Mouse (Mus musculus) hindbrain, postnatal 0 days (tissue): ENCODE results near the gene D930048N14Rik. TPM values are rescaled to one million over a fixed set of nuclear protein-coding genes. Genes with fewer than 3 reads are reported as not detected.

Experiments
- ATAC-seq: fragments of 200-750 bp; cut with Nextera tagmentation; 2 replicates; pipeline ENCODE4 v1.8.0; 2017; ENCODE audit warnings: mild to moderate bottlenecking, moderate TSS enrichment, moderate library complexity
- DNase-seq: peaks from one replicate; pipeline ENCODE4 v3.0.0-alpha.2; 2015; ENCODE audit warnings: low spot score
- H3K27ac ChIP-seq: fragments of 300-500 bp; sonication (generic); 2 replicates; pipeline ENCODE4 v1.5.1; 2014; ENCODE audit warnings: mild to moderate bottlenecking
- H3K27me3 ChIP-seq: fragments of 300-500 bp; sonication (generic); 2 replicates; pipeline ENCODE4 v1.6.1; 2014; ENCODE audit warnings: low read length, mixed read lengths; ENCODE audit not compliant: insufficient read depth
- H3K36me3 ChIP-seq: fragments of 300-500 bp; sonication (generic); 2 replicates; pipeline ENCODE4 v1.6.1; 2014; ENCODE audit warnings: low read length, mixed read lengths; ENCODE audit not compliant: insufficient read depth
- H3K4me1 ChIP-seq: fragments of 300-500 bp; sonication (generic); 2 replicates; pipeline ENCODE4 v1.6.1; 2014; ENCODE audit warnings: antibody characterized with exemption, low read length, mixed read lengths; ENCODE audit not compliant: insufficient read depth
- H3K4me2 ChIP-seq: fragments of 300-500 bp; sonication (generic); 2 replicates; pipeline ENCODE4 v1.6.1; 2014; ENCODE audit warnings: low read depth, mild to moderate bottlenecking, low read length, moderate library complexity, mixed read lengths
- H3K4me3 ChIP-seq: fragments of 300-500 bp; sonication (generic); 2 replicates; pipeline ENCODE4 v1.5.1; 2014; ENCODE audit warnings: low read length
- H3K9ac ChIP-seq: fragments of 300-500 bp; sonication (generic); replicated peaks from 2 replicates; pipeline ENCODE4 v1.6.1; 2014; ENCODE audit warnings: mild to moderate bottlenecking, low read length, moderate library complexity, mixed read lengths
- H3K9me3 ChIP-seq: fragments of 300-500 bp; sonication (generic); 2 replicates; pipeline ENCODE4 v1.6.1; 2016; ENCODE audit warnings: low read length, mixed read lengths
- CTCF ChIP-seq: IDR thresholded peaks from 2 replicates; pipeline ENCODE4 v1.5.1; 2016; ENCODE audit warnings: antibody characterized with exemption, control low read depth, low read depth
- WGBS: fragments of 180-500 bp; shearing (Covaris S2); extraction: QIAGEN DNeasy Blood & Tissue Kit; methylation state at CpG from one replicate; pipeline ENCODE4 v1.1.7; 2014; 5-methylcytosine and 5-hydroxymethylcytosine counted together
- polyA plus RNA-seq: library from polyadenylated mRNA; unstranded; fragments of >200 nt; fragmentation: Nextera tagmentation; extraction: Ambion mirVana; gene quantifications from 2 replicates; pipeline ENCODE4 v1.2.1, GENCODE M21; 2015
- total RNA-seq: library from RNA; depleted of rRNA; stranded (reverse); fragments of >200 nt; gene quantifications from 2 replicates; pipeline ENCODE4 v1.2.3, GENCODE M21; 2014

The D930048N14Rik gene
- total and polyA plus RNA-seq, 2 experiments from 2014 or later: 1.1 to 2.3 TPM

- DNase-seq (no peak), ATAC-seq (no peak; the same call in 1 of the 2 replicates)
- Histone ChIP-seq H3K4me1 (no peaks in the 10 kb centered on the region; the same call in 1 of the 2 replicates), H3K9me3 (no peaks in the 10 kb centered on the region), H3K27me3 (no peaks in the 10 kb centered on the region; the same call in 1 of the 2 replicates), H3K4me3 (peak overlapping the region; percentile 80), H3K4me2 (peak overlapping the region; percentile 79), H3K27ac (no peak overlapping the region), H3K9ac (no peak overlapping the region), H3K36me3 (peaks cover 20% of the 10 kb centered on the region)
- WGBS: 54% methylated on average over 8 of the region's 8 CpGs
- no peak for TF ChIP-seq CTCF
These were observed 31.8 kb upstream of the D930048N14Rik start for GRCm38 (mm10) chr11:51618894-51619408.

DNA sequence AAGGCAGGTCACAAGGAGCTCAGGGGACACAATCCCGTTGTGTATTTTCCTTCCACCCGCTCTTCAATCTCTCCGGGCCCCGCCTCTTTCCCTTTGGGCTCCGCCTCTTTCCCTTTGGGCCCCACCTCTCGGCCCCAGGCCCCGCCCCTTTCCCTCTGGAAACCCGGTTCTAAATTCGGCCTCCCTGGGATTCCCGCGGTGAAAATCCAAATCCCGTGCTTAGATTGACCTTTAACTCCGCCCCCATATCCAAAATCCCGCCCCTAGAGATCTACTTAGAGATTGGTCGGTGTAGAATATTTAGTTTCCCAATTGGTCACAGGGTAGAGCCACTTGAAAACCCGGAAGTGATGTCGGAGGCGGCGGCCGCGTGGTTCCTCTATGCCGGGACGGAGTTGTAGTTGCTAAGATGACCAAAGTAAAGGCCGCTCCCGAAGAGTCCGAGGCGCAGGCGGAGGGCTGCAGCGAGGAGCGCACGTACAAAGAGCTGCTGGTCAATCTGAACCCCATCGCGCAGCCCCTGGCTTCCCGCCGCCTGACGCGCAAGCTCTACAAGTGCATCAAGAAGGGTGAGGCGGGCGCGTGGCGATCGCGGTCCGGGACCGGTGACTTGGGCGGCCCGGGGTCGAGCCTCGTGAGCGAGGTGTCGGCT is 31.2 kb upstream of the D930048N14Rik start, which contains the start of gene Nhp2:
Gene Nhp2, plus strand, starts transcription at position 327 of the 652 bp plus-strand sequence.
- under 1% methylated on average over 51 of the region's 51 CpGs for WGBS
- H3K27ac ChIP-seq: peak within 1 kb of the TSS; percentile 57; the same call in 1 of the 2 replicates

DNA sequence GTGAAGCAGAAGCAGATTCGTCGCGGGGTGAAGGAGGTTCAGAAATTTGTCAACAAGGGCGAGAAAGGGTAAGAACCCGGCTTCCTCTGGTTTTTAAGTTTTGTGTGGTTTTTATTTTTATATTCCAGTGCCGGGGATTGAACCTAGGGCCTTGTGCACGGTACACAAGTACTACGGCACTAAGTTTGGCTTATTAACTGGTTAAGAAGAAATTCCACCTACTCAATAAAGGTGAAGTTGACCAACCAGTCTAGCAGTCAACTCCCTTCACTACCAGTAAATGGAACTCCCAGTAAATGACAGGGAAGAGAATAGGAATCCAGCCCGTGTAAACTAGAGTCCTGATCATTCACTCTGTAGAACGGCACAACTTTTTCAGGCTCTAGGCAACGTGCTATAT is 30.7 kb upstream of the D930048N14Rik start:
- DNase-seq: no peak
- 3% methylated on average over 11 of the region's 11 CpGs for WGBS
- Histone ChIP-seq H3K4me1 (no peaks in the 10 kb centered on the region; the same call in 1 of the 2 replicates), H3K4me2 (peak overlapping the region; percentile 79), H3K36me3 (peaks cover 29% of the 10 kb centered on the region), H3K9ac (peak overlapping the region; percentile 61), H3K9me3 (no peaks in the 10 kb centered on the region), H3K27me3 (no peaks in the 10 kb centered on the region), H3K27ac (peak overlapping the region; percentile 57; the same call in 1 of the 2 replicates), H3K4me3 (peak overlapping the region; percentile 80)
- no peak for ATAC-seq
- no peak for TF ChIP-seq CTCF

More for the DNA sequence above, 31.2 kb upstream of the D930048N14Rik start, which contains the start of gene Nhp2:
- Histone ChIP-seq H3K9ac (peak within 1 kb of the TSS; percentile 61), H3K9me3 (no peaks in the 10 kb centered on the region), H3K27me3 (no peaks in the 10 kb centered on the region), H3K4me2 (peak within 1 kb of the TSS; percentile 79), H3K4me1 (no peaks in the 10 kb centered on the region; the same call in 1 of the 2 replicates), H3K4me3 (peak within 1 kb of the TSS; percentile 80), H3K36me3 (peaks cover 26% of the 10 kb centered on the region)
- DNase-seq (peak; percentile 99), ATAC-seq (peak; percentile 97)
- TF ChIP-seq CTCF: no peak

DNA sequence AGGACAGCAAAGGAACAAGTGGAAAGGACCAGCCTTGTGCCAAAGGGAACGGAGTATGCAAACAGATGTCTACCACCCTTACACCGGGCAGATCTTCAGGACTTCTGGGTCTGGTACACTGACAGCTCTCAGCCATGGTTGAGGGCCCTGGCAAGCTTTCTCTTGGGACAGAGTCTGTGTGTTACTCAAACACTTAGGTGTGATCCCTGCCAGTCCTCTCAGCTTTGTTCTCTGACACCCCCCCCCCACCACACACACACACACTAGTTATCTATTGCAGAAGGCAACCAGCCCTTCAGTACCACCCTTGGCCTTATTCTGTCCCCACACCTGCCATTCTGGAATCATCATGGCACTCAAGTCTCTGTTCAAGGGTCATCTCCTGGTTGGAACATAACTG is 29.0 kb upstream of the D930048N14Rik start:
- H3K9ac ChIP-seq: no peak overlapping the region
- no peaks in the 10 kb centered on the region for H3K27me3 ChIP-seq
- WGBS: 94% methylated on average over 2 of the region's 2 CpGs
- ATAC-seq: no peak
- H3K27ac ChIP-seq: no peak overlapping the region
- H3K9me3 ChIP-seq: no peaks in the 10 kb centered on the region
- H3K36me3 ChIP-seq: peaks cover 42% of the 10 kb centered on the region
- no peak overlapping the region for H3K4me2 ChIP-seq
- H3K4me3 ChIP-seq: no peak overlapping the region
- no peak for TF ChIP-seq CTCF
- H3K4me1 ChIP-seq: no peaks in the 10 kb centered on the region; the same call in 1 of the 2 replicates
- no peak for DNase-seq

- Histone ChIP-seq H3K4me1 (no peaks in the 10 kb centered on the region; the same call in 1 of the 2 replicates), H3K4me2 (no peak overlapping the region), H3K4me3 (no peak overlapping the region), H3K9ac (no peak overlapping the region), H3K27ac (no peak overlapping the region), H3K36me3 (peaks cover 54% of the 10 kb centered on the region), H3K27me3 (no peaks in the 10 kb centered on the region), H3K9me3 (no peaks in the 10 kb centered on the region)
- TF ChIP-seq CTCF: no peak
- WGBS: 85% methylated on average over 7 of the region's 7 CpGs
- DNase-seq (no peak), ATAC-seq (no peak)
These were observed 27.7 kb upstream of the D930048N14Rik start for GRCm38 (mm10) chr11:51622971-51623491.

GRCm38 (mm10) chr11:51625187-51625820 is 25.4 kb upstream of the D930048N14Rik start:
- Histone ChIP-seq H3K27me3 (no peaks in the 10 kb centered on the region), H3K36me3 (peaks cover 59% of the 10 kb centered on the region), H3K27ac (no peak overlapping the region), H3K4me1 (no peaks in the 10 kb centered on the region; the same call in 1 of the 2 replicates), H3K4me2 (no peak overlapping the region), H3K9ac (no peak overlapping the region), H3K4me3 (no peak overlapping the region), H3K9me3 (no peaks in the 10 kb centered on the region)
- 86% methylated on average over 5 of the region's 5 CpGs for WGBS
- TF ChIP-seq CTCF: no peak
- DNase-seq (no peak), ATAC-seq (no peak)
